Mouse (Mus musculus): ENCODE data around the gene Gm11011. TPM values are rescaled to one million over a fixed set of nuclear protein-coding genes. Genes with fewer than 3 reads are reported as not detected.

Gm11011 gene
- polyA plus RNA-seq, 1 experiment from 2014 or later, result not detected

DNA sequence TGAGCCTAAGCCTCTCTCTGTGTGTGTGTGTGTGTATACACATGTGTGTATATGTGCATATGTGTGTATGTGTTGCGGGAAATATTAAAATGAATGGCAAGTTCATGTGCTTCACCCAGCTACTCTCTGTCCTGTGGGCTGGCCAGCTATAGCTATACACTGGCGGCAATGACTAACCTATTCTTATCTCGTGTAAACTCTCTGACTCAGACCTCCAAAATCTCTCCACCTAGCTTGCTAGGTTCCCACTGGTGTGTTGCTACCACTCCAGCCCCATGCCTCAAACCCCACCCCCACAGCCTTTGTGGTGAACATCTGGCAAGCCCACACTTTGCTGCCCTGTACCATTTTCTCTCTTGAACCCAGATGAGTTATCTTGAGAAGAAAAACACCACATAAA, 857 bp downstream of the Gm11011 start:
- ATAC-seq (ENCODE audit: insufficient number of reproducible peaks, insufficient read depth, low FRiP score, low TSS enrichment, low read depth), result no peak
- H3K9me3 ChIP-seq, result no peaks in the 10 kb centered on the region
- H3K9ac ChIP-seq (replicated peaks), result no peak overlapping the region
- no peak overlapping the region for H3K4me3 ChIP-seq (replicated peaks)
- peaks cover 14% of the 10 kb centered on the region for H3K4me1 ChIP-seq (replicated peaks)
- H3K27me3 ChIP-seq, result no peaks in the 10 kb centered on the region
- WGBS, result 87% methylated on average over 3 of the region's 3 CpGs
- no peaks in the 10 kb centered on the region for H3K36me3 ChIP-seq
- H3K27ac ChIP-seq, result no peak overlapping the region
- no peak overlapping the region for H3K4me2 ChIP-seq

DNA sequence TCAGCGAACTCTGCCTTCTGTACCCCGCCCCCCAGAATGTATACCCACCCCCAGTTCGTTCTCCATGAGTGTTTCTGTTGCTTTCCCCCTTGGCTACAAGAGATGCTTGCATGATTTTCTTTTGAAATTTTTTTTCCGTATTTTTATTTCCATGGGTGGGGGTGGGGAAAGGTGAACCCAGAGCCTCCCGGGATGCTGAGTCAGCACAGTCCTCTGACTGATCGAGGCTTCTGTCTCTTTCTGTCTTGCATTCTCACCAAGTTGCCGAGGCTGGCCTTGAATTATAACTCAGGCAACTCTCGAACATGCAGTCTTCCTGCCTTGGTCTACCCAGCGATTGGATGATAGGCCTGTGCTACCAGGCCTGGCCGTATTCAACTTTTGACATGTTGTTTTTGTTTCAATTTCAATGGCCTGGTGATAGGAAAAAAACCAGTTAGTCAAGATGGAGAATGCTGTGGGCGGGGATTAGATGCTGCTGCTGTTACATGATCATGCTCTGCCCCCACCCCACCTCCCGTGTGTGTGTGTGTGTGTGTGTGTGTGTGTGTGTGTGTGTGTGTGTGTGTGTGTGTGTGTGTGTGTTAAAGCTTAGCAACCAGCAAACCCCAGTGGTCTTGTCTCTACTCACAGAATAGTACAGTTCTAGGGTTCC, 1.8 kb downstream of the Gm11011 start:
- Histone ChIP-seq H3K9ac (replicated peaks) (no peak overlapping the region), H3K9me3 (no peaks in the 10 kb centered on the region), H3K27me3 (no peaks in the 10 kb centered on the region), H3K27ac (no peak overlapping the region), H3K4me1 (replicated peaks) (peaks cover 7% of the 10 kb centered on the region), H3K4me3 (replicated peaks) (no peak overlapping the region), H3K36me3 (no peaks in the 10 kb centered on the region), H3K4me2 (no peak overlapping the region)
- no peak for ATAC-seq (ENCODE audit: insufficient number of reproducible peaks, insufficient read depth, low FRiP score, low TSS enrichment, low read depth)
- 79% methylated on average over 12 of the region's 12 CpGs for WGBS

DNA sequence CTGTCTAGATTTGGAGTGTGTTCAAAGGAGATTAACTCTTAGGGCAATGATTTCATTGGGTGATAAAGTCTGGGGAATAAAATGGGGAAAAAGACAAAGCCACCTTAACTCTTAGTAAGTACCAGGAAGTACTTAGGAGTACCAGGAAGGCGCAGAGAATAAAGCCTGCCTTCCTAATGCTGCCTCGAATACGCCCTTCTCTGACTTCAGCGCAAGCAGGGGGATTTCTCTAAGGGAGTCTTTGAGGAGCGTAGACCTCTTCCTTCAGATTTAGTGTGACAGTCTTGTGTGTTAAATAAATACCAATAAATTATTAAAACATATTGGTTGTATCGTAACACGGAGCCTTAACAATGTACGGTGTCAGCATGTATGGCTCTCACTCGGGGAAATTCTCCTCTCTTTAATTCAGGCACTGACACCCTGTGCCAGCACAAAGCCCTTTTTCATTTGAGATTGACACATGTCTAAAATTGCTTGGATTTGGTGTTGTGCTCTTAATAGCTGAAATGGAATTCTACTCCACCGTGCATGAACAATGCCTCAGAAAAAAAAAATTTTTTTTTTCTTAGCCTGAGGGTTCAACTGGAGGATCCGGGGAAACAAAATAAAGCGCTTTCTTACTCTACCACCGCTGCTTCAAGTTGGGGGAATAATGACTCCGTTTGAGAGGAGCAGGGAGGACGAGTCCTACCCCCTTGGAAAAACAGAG, 2.6 kb downstream of the Gm11011 start:
- H3K4me3 ChIP-seq (replicated peaks), result no peak overlapping the region
- H3K4me1 ChIP-seq (replicated peaks), result 0 out of 2 replicates have a peak, but pooled peaks cover 4% of the 10 kb centered on the region
- H3K9ac ChIP-seq (replicated peaks), result no peak overlapping the region
- no peak overlapping the region for H3K4me2 ChIP-seq
- ATAC-seq (ENCODE audit: insufficient number of reproducible peaks, insufficient read depth, low FRiP score, low TSS enrichment, low read depth), result no peak
- no peaks in the 10 kb centered on the region for H3K9me3 ChIP-seq
- H3K36me3 ChIP-seq, result no peaks in the 10 kb centered on the region
- WGBS, result 78% methylated on average over 15 of the region's 15 CpGs
- no peak overlapping the region for H3K27ac ChIP-seq
- H3K27me3 ChIP-seq, result no peaks in the 10 kb centered on the region

DNA sequence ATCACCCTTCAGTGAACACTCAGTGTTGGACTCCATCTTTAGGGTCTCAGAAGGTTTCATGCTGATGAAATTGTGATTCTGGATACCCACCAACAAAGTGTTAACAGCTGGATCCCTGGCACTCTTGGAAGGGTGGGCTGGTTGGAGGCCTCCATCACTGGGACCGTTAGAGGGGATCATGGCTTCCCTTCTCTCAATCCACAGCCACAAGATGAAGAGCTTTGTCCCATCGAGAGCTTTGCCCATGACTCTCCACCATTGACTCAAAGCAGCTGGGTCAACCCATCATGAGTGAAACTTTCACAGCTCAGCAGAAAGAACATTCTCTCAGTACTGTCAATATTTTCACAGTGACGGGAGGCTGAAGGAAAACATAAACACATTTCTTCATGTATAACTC, 4.1 kb downstream of the Gm11011 start:
- no peak overlapping the region for H3K27ac ChIP-seq
- no peaks in the 10 kb centered on the region for H3K36me3 ChIP-seq
- H3K9ac ChIP-seq (replicated peaks), result no peak overlapping the region
- 0 out of 2 replicates have a peak, but pooled peaks cover 4% of the 10 kb centered on the region for H3K4me1 ChIP-seq (replicated peaks)
- H3K27me3 ChIP-seq, result no peaks in the 10 kb centered on the region
- H3K4me2 ChIP-seq, result no peak overlapping the region
- no peak for ATAC-seq (ENCODE audit: insufficient number of reproducible peaks, insufficient read depth, low FRiP score, low TSS enrichment, low read depth)
- WGBS, result 74% methylated on average over 3 of the region's 3 CpGs
- H3K4me3 ChIP-seq (replicated peaks), result no peak overlapping the region
- H3K9me3 ChIP-seq, result no peaks in the 10 kb centered on the region

DNA sequence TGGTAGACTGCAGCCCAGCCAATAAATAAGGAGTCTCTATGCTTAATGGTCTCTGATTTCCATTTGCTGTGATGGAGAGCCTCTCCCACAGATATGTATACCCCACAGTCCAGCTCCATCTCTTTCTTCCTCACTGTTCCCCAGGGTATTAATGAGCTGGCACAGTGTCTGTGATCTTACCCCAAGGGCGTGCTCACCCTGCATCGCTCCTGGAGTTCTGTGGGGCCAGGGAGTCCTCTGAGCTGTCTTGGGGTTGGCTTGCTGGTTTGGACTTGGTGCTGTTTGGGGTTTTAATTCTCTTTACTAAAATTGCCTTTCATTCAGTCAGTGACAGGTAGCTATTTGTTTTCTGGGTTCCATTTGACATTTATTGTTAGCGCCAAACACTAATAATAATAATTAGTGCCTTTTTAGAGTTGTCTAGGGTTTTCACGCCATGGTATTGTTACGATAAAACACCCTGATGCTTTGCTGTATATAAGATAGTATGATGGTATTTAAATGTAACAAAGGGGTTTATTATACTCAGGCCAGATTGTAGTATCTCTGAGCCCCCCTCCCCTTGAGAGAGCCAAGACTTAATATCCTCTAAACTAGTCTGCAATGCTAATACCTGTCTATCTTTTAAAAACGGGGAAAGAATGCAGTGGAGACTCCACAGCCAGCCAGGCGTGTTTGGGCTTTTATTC, 9.9 kb downstream of the Gm11011 start:
- Histone ChIP-seq H3K4me1 (replicated peaks) (no peaks in the 10 kb centered on the region), H3K27me3 (no peaks in the 10 kb centered on the region), H3K27ac (no peak overlapping the region), H3K36me3 (no peaks in the 10 kb centered on the region), H3K4me3 (replicated peaks) (no peak overlapping the region), H3K9ac (replicated peaks) (no peak overlapping the region), H3K4me2 (no peak overlapping the region), H3K9me3 (no peaks in the 10 kb centered on the region)
- no peak for ATAC-seq (ENCODE audit: insufficient number of reproducible peaks, insufficient read depth, low FRiP score, low TSS enrichment, low read depth)
- WGBS, result 85% methylated on average over 7 of the region's 7 CpGs

DNA sequence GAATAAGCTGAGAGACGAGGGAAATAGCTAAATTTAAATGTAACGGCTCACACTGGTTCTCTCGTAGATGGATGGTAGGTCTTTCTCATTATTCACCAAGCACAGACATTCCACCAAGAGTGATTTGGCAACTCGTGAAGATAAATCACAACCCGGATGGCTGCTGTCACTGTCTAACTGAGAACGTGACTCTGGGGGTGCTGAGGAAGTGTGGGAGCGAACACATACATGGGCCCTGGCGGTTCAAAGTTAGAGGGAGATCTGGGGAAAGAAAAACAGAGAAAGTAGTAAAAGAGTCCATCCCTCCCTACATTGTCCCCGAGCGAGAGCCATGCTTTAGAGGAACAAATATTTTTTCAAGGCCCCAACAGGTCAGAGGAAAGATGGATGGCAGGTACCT, 17.5 kb downstream of the Gm11011 start:
- 79% methylated on average over 10 of the region's 10 CpGs for WGBS
- no peak for ATAC-seq (ENCODE audit: insufficient number of reproducible peaks, insufficient read depth, low FRiP score, low TSS enrichment, low read depth)

DNA sequence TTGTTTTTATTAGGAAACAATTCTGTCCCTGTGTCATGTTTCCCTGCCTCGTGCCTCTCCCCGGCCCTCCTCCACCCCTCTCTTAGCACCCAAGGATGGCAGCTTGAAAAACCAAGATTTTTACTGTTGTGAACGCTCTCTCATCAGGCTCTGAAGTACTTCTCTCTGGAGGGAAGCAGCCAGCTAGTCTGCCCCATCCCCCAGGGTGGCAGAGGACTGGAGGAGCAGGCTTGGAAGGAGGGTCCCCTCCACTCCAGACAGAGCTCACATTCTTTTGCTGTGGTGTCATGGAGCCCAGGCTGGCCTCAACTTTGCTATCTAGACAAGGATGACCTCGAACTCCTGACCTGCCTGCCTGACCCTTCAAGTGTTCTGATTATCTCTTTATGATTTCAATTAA, 21.4 kb downstream of the Gm11011 start:
- H3K9ac ChIP-seq (replicated peaks), result no peak overlapping the region
- no peak overlapping the region for H3K4me2 ChIP-seq
- H3K27ac ChIP-seq, result no peak overlapping the region
- ATAC-seq (ENCODE audit: insufficient number of reproducible peaks, insufficient read depth, low FRiP score, low TSS enrichment, low read depth), result no peak
- no peak overlapping the region for H3K4me3 ChIP-seq (replicated peaks)
- WGBS, result 56% methylated on average over 4 of the region's 4 CpGs
- no peaks in the 10 kb centered on the region for H3K36me3 ChIP-seq
- no peaks in the 10 kb centered on the region for H3K27me3 ChIP-seq
- peaks cover 6% of the 10 kb centered on the region; the same call in 1 of the 2 replicates for H3K4me1 ChIP-seq (replicated peaks)
- H3K9me3 ChIP-seq, result 0 out of 2 replicates have a peak, but pooled peaks cover 6% of the 10 kb centered on the region

More for the DNA sequence above, 17.5 kb downstream of the Gm11011 start:
- Histone ChIP-seq H3K36me3 (no peaks in the 10 kb centered on the region), H3K27me3 (no peaks in the 10 kb centered on the region), H3K4me2 (no peak overlapping the region), H3K4me1 (replicated peaks) (peaks cover 6% of the 10 kb centered on the region; the same call in 1 of the 2 replicates), H3K9me3 (0 out of 2 replicates have a peak, but pooled peaks cover under 1% of the 10 kb centered on the region), H3K4me3 (replicated peaks) (no peak overlapping the region), H3K27ac (no peak overlapping the region), H3K9ac (replicated peaks) (no peak overlapping the region)

DNA sequence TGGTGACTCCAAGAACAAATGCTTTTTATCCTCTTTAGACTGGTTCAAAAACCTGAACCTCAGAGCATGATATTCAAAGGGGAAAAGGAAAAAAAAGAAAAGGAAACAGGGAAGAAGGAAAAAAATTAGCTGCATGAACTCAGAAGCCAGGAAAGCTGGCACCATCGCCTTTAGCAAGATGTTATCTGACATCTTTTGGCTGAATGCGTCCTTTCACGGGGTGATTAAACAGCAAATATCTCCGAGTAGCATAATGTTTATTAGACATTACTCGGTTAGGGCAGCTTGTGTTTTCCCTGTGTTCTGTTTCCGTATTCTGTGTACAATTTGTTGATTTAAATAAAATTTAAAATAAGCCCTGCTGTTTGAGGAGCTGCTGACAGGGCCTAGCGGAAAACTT, 21.8 kb downstream of the Gm11011 start:
- Histone ChIP-seq H3K4me3 (replicated peaks) (no peak overlapping the region), H3K4me2 (no peak overlapping the region), H3K4me1 (replicated peaks) (peaks cover 6% of the 10 kb centered on the region; the same call in 1 of the 2 replicates), H3K27ac (no peak overlapping the region), H3K27me3 (no peaks in the 10 kb centered on the region), H3K9me3 (0 out of 2 replicates have a peak, but pooled peaks cover 6% of the 10 kb centered on the region), H3K36me3 (no peaks in the 10 kb centered on the region), H3K9ac (replicated peaks) (no peak overlapping the region)
- WGBS, result 74% methylated on average over 7 of the region's 7 CpGs
- ATAC-seq (ENCODE audit: insufficient number of reproducible peaks, insufficient read depth, low FRiP score, low TSS enrichment, low read depth), result no peak

DNA sequence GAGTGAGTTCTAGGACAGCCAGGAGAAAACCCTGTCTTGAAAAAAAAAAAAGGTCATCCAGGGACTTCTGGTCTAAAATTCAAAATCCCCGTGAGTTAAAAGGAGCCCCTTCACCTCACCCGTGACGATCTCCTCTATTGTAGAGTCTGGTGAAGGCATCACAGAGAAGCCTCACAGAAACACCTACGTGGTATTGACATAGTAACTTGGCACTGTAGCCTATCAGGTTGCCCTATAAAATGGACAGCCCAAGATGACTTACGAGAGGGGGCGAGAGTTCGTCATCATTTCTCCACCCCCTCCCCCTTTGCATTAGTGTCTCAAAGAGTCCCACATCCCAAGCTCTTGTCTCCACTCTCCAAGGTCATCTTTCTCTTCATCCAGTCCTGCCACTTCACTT, 41.9 kb downstream of the Gm11011 start:
- H3K27me3 ChIP-seq, result no peaks in the 10 kb centered on the region
- no peak for ATAC-seq (ENCODE audit: insufficient number of reproducible peaks, insufficient read depth, low FRiP score, low TSS enrichment, low read depth)
- H3K4me1 ChIP-seq (replicated peaks), result peaks cover 16% of the 10 kb centered on the region
- no peak overlapping the region for H3K4me2 ChIP-seq
- no peaks in the 10 kb centered on the region for H3K36me3 ChIP-seq
- H3K27ac ChIP-seq, result no peak overlapping the region
- WGBS, result 86% methylated on average over 7 of the region's 7 CpGs
- no peak overlapping the region for H3K9ac ChIP-seq (replicated peaks)
- no peaks in the 10 kb centered on the region for H3K9me3 ChIP-seq
- H3K4me3 ChIP-seq (replicated peaks), result no peak overlapping the region

DNA sequence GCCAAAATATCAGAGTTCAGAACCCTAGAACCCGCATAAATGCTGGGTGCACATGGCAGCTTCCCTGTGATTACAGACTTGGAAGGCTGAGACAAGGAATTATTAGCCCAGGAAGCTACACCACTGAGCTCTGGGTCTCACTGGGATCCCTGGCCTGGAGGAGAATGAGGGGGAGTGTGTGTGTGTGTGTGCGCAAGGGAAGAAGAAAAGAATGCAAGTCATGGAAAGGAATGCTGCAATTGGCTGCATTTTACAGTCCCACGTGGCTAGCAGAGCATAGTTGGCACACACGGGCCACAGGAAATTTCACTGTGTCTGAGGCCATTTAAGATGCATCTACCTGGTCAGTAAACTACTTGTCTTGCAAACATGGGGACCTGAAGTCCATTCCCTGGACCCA, 48.6 kb downstream of the Gm11011 start:
- H3K27ac ChIP-seq, result no peak overlapping the region
- WGBS, result 61% methylated on average over 4 of the region's 4 CpGs
- H3K4me3 ChIP-seq (replicated peaks), result no peak overlapping the region
- no peaks in the 10 kb centered on the region for H3K9me3 ChIP-seq
- H3K4me2 ChIP-seq, result no peak overlapping the region
- H3K9ac ChIP-seq (replicated peaks), result no peak overlapping the region
- 0 out of 2 replicates have a peak, but pooled peaks cover 5% of the 10 kb centered on the region for H3K27me3 ChIP-seq
- ATAC-seq (ENCODE audit: insufficient number of reproducible peaks, insufficient read depth, low FRiP score, low TSS enrichment, low read depth), result no peak
- no peaks in the 10 kb centered on the region; the same call in 1 of the 2 replicates for H3K4me1 ChIP-seq (replicated peaks)
- no peaks in the 10 kb centered on the region for H3K36me3 ChIP-seq

Measured in limb, embryonic 12.5 days (tissue).